Mouse (Mus musculus) MEL (cell line): ENCODE measurements around the gene Ptcd2.

Source experiments
- CHD1 ChIP-seq: IDR thresholded peaks from 2 replicates; pipeline ENCODE4 v1.6.1; 2012; ENCODE audit warnings: low read depth, mild to moderate bottlenecking, inconsistent platforms, low read length, improper control_type of control experiment
- CTCF ChIP-seq, 3 experiments: IDR thresholded peaks in 2 of 3; conservative IDR thresholded peaks in 1 of 3; 2 replicates each; pipeline ENCODE4 v1.5.1; 2011 to 2012; ENCODE audit warnings: low read length in 3 of 3, low read depth in 2 of 3, mild to moderate bottlenecking in 2 of 3, improper control_type of control experiment in 1 of 3, inconsistent platforms in 1 of 3, mixed read lengths in 1 of 3, moderate library complexity in 1 of 3; ENCODE audit not compliant: control insufficient read depth in 1 of 3, insufficient read depth in 1 of 3, poor library complexity in 1 of 3, severe bottlenecking in 1 of 3
- EP300 ChIP-seq, 2 experiments: IDR thresholded peaks; 2 replicates each; pipeline ENCODE4 v1.6.1; 2011; ENCODE audit warnings: improper control_type of control experiment in 2 of 2, low read length in 2 of 2, low read depth in 1 of 2, mild to moderate bottlenecking in 1 of 2
- MYC ChIP-seq: IDR thresholded peaks from 2 replicates; pipeline ENCODE4 v1.6.1; 2011; ENCODE audit warnings: low read depth, mild to moderate bottlenecking, low read length, improper control_type of control experiment, moderate library complexity
- POLR2A ChIP-seq, 2 experiments: IDR thresholded peaks; 2 replicates each; pipeline ENCODE4 v1.6.1; 2011 to 2012; ENCODE audit warnings: low read length in 2 of 2, mild to moderate bottlenecking in 2 of 2, control low read depth in 1 of 2, improper control_type of control experiment in 1 of 2, low read depth in 1 of 2, moderate library complexity in 1 of 2; ENCODE audit not compliant: control insufficient read depth in 1 of 2, insufficient read depth in 1 of 2, poor library complexity in 1 of 2
- SMC3 ChIP-seq: IDR thresholded peaks from 2 replicates; pipeline ENCODE4 v1.6.1; 2011; ENCODE audit warnings: low read depth, low read length, improper control_type of control experiment
- UBTF ChIP-seq: IDR thresholded peaks from 2 replicates; pipeline ENCODE4 v1.6.1; 2012; ENCODE audit warnings: low read depth, mild to moderate bottlenecking, inconsistent platforms, low read length, improper control_type of control experiment, moderate library complexity, borderline replicate concordance; ENCODE audit not compliant: insufficient read depth
- ZC3H11A ChIP-seq: IDR thresholded peaks from 2 replicates; pipeline ENCODE4 v1.6.1; 2012; ENCODE audit warnings: low read depth, mild to moderate bottlenecking, inconsistent platforms, low read length, improper control_type of control experiment
- ZKSCAN1 ChIP-seq: IDR thresholded peaks from 2 replicates; pipeline ENCODE4 v1.6.1; 2012; ENCODE audit warnings: low read depth, mild to moderate bottlenecking, inconsistent platforms, low read length, improper control_type of control experiment, moderate library complexity

DNA sequence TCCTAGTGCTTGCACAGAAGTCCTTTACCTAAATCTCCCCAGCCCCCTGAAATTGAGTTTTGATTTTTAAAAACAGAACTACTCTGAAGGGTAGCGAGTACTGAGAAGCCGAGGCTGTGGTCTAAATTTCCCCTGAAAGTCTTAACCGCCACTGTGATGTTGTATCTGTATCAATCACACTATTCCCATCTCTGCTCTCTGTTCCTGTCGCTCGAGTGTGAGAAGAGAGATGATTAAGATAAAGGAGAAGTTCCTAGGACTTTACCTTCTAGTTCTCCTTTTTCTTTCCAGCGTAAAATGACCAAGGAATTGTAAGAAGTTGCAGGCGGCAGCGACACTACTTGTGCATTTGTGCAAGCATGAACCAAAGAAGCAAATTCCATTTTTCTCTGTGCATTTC lies 38.3 kb downstream of the Ptcd2 start:
- no peak for TF ChIP-seq UBTF
- no peak for TF ChIP-seq MYC
- no peak for TF ChIP-seq CTCF (IDR thresholded peaks at IDR 0.05 in 2 of 3, conservative IDR thresholded peaks at IDR 0.05 in 1 of 3; ENCODE audit: control insufficient read depth in 1 of 3, insufficient read depth in 1 of 3, low read depth in 2 of 3, low read length in 3 of 3, poor library complexity in 1 of 3, severe bottlenecking in 1 of 3)
- no peak for TF ChIP-seq POLR2A (IDR thresholded peaks at IDR 0.05; ENCODE audit: control insufficient read depth in 1 of 2, insufficient read depth in 1 of 2, low read depth in 1 of 2, low read length in 2 of 2, poor library complexity in 1 of 2)
- TF ChIP-seq CHD1 = no peak
- no peak for TF ChIP-seq ZC3H11A
- TF ChIP-seq SMC3 = no peak
- no peak for TF ChIP-seq EP300 (IDR thresholded peaks at IDR 0.05; ENCODE audit: low read depth in 1 of 2, low read length in 2 of 2)
- no peak for TF ChIP-seq ZKSCAN1
